Mouse (Mus musculus): ENCODE results near the gene Thsd7b.
"Not testable (repeated sequence)": the region's sequence is repeated elsewhere in the genome, so short reads cannot be mapped to it uniquely, and the experiment has no call there.

The Thsd7b gene

DNA sequence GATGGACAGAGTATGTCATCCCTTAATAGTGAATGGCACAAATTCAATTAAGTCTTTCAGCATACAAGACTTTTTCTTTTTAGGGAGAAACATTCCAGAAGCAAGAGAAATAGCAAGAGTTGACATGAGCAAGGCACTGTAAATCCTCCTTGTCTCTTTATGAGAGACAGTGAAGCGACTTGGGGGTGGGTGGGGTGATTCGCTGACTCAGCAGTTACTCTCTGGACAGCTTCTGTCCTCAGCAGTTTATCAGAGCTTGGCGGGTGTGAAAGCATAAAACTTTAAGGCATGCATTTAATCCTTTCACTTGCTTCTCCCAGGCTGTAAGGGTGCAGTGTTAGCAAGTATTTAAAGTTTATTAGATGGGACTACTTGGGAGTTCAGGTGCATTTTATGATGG lies 812.1 kb downstream of the Thsd7b start:
- no peak for DNase-seq (ENCODE audit: low spot score in 2 of 2)

DNA sequence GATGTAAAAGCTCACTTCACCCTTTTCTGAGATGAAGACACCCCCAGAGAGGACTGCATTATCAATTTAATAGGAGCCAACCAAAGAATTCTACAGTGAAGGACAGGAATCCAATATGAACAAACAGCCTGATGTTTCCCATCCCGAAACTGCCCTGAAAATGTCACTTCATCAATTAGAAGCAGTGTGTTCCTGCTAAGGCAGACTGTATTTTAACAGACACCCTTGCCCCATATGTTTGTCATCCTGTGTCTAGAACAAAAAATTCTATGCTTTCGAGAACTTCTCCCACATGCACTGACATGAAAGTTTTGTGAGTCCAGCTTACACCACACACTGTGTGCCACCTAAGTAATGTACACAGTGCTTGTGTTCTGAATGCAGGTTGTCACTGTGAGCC lies 812.8 kb downstream of the Thsd7b start:
- DNase-seq (ENCODE audit: low spot score in 2 of 2) = no peak

GRCm38 (mm10) chr1:130099227-130099626 lies 826.1 kb downstream of the Thsd7b start:
- DNase-seq (ENCODE audit: low spot score in 2 of 2) = no peak

DNA sequence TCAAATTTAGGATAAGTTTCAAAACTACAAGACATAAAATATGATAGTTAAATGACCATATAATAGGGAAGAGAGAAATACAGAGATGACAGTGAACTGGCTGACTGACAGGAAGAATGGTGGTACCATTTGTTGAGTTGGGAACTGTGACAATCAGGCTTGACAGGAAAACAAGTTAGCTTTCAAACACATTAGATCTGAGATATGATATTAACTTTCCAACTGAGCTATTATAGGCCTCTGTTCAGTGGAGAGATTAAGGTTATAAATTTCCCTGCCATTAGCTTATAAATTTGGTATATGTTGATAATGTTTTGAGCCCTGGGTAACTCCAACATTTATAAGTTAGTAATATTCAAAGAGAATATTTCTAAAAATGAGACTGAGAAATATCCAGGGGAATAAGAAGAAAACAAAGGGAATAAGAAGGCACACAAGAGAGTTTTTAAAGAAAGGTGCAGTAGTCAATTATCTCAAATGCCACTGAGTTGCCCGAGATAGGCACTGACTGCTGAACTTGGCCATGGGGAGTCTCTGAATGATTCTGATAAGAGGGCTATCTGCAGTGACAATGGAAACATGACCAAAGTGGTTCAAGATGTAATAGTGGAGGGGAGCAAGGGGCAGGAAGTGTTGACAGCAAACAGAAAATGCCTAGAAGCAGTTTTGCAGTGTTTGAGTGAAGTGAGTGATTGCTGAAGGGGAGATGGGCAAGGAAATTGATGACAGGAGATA lies 839.6 kb downstream of the Thsd7b start:
- DNase-seq (ENCODE audit: low spot score in 2 of 2) = no peak

- no peak for DNase-seq (ENCODE audit: low spot score in 2 of 2)
Observed at GRCm38 (mm10) chr1:130113549-130113948, 840.4 kb downstream of the Thsd7b start.

- peak in 1 of 2 experiments; percentile 8 for DNase-seq (ENCODE audit: low spot score in 2 of 2)
Observed at GRCm38 (mm10) chr1:130130901-130131300, 857.8 kb downstream of the Thsd7b start.

DNA sequence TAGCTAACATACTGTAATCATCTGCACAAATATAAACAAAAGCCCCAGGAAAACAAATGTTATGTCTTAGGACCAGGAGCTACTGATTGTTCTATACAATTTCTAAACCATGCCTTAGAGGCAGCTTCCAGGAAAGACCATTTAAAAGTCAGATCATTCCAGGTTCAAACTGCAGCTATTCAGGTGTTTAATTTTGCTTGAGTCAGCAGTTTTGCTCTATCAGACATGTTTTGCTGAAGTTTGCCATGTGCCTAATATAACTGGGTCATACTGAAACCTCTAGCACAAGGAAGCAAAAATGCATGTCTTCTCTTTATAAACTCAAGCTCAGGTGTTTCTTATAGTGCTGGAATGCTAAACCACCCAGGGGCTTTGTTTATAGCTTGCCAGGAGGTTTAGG lies 893.1 kb downstream of the Thsd7b start:
- DNase-seq (ENCODE audit: low spot score in 2 of 2) = no peak

- DNase-seq (ENCODE audit: low spot score in 2 of 2) = no peak
Observed at GRCm38 (mm10) chr1:130167260-130167659, 894.2 kb downstream of the Thsd7b start.

DNA sequence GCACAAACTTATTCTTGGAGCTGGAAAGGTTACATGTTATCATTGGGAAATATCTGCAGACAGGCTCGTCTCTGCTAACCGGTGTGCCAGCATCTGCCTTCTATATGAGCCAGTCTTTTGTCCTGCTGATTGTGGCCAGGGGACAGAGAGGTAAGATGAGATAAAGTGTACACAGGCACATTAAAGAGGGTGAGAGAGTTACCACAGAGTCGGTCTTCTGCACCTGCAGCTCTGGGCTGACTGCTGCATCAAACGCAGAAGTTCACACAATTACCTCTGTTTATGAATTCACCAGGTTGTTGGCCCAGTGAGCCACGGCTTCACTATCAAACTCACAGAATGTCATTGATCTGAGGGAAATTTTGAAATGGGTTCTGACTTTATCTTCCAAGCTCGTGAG lies 896.8 kb downstream of the Thsd7b start:
- no peak for DNase-seq (ENCODE audit: low spot score in 2 of 2)

DNA sequence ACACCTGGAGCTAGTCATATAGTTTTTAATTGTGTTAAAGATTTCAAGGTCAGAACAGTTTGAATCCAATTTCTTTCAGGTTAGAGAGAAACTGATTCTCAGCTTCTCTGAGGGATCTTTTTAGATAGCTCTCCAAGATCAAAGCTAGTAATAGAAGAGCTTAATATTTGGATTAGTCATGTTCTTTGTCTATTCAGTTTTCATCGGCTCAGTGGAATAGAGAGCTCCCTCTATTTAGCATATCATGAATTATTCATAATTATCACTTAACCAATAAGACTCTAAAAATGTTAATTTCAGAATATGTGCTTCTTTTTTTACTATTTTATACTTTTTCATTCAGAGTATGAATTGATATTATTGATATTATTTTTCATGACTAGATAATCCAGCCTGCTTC lies 897.2 kb downstream of the Thsd7b start:
- DNase-seq (ENCODE audit: low spot score in 2 of 2) = no peak

- DNase-seq (ENCODE audit: low spot score in 2 of 2) = not testable (repeated sequence)
Observed at GRCm38 (mm10) chr1:130186836-130187235, 913.7 kb downstream of the Thsd7b start.

DNA sequence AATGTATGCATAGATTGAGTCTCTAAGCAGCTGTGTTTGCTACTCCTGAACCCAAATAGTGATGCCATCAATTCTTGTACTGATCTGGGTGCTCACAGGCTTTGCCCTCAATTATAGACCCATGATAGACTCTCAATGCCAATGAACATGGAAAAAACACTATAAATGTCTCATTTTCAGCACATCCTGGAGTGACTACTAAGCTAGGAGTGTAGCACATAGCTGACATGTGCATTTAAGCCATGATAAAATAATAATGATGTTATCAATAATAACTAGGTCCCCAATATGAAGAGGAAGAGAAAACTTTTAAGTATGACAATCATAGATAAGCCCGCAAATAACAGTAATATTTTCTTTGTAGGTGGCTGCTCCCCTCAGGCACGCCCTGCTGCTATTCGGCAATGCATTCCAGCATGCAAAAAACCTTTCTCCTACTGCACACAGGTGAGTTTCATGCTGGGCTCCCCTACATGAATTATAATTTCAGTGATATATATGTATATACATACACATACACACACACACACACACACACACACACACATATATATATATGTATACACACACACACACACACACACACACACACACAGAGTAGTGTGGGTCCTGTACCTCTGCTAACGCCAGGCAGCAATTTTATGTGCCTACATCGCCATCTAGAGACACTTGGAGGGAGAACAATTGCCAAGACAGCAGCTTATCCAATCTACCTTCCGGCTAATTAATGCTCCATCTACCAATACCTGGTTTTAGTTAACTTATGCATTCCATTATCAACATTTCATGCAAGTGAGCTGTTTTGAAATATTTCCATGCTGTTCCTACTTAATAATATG lies 919.3 kb downstream of the Thsd7b start:
- peak; percentile 6 to 26 for DNase-seq (ENCODE audit: low spot score in 2 of 2)

DNA sequence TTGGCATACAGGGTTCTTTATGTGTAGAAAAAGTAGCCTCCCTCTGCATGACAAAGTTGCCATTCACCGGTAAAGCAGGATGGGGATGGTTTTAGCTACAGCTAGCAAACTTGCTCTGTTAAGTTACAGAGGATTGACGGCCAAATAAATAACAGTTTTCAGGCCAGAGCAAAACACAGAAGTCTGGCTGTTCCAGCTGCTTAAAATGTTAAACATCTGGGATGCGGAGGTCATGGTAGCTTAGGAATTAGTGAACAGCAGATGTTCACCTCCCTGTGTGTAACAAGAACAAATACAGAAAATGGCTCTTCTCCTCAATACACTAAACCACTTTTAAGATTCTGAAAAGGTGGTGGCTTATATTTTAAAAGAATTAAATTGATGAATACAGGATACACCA lies 944.3 kb downstream of the Thsd7b start:
- no peak for DNase-seq (ENCODE audit: low spot score in 2 of 2)

- DNase-seq (ENCODE audit: low spot score in 2 of 2) = no peak
Observed at GRCm38 (mm10) chr1:130222904-130223303, 949.8 kb downstream of the Thsd7b start.

GRCm38 (mm10) chr1:130245563-130245962 lies 972.5 kb downstream of the Thsd7b start:
- no peak for DNase-seq (ENCODE audit: low spot score in 2 of 2)

GRCm38 (mm10) chr1:130246264-130246663 lies 973.2 kb downstream of the Thsd7b start:
- DNase-seq (ENCODE audit: low spot score in 2 of 2) = not testable (repeated sequence)

- DNase-seq (ENCODE audit: low spot score in 2 of 2) = not testable (repeated sequence)
Observed at GRCm38 (mm10) chr1:130246930-130247329, 973.8 kb downstream of the Thsd7b start.

DNA sequence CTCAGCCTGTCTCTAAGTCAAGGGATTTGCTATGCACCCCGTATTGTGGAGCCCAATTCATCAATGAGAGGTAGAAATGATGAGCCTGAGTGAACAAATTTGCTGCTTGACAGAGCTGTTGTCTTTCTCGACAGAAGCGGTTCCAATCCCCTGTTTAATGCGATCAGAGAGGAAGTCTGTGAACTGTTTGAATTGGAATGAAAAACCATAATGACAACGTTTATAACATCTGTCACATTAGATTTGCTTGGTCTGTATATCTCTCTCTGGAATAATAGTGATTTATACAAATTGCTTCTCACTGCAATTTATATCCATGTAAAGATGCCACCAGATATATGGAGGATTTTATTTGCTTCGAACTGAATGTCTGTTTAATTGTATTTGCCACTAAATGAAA lies 988.9 kb downstream of the Thsd7b start:
- no peak for DNase-seq (ENCODE audit: low spot score in 2 of 2)

Data from frontal cortex, postnatal 10 days (tissue).